Mouse (Mus musculus) heart, embryonic 14.5 days (tissue): ENCODE results near the gene Sik3. TPM values are rescaled to one million over a fixed set of nuclear protein-coding genes. Genes with fewer than 3 reads are reported as not detected.

Experiments used
- ATAC-seq: fragments of 200-750 bp; cut with Nextera tagmentation; 2 replicates; pipeline ENCODE4 v1.8.0; 2017; ENCODE audit warnings: low read depth, moderate TSS enrichment; ENCODE audit not compliant: insufficient number of reproducible peaks, insufficient read depth, low FRiP score
- H3K27ac ChIP-seq, 2 experiments: fragments of 200-500 bp in 1 of 2; fragments of 300-500 bp in 1 of 2; sonication (generic) in 1 of 2; replicated peaks in 1 of 2; 2 replicates each; pipeline ENCODE4 v1.5.1; 2012 to 2014; ENCODE audit warnings: low read depth in 2 of 2, low read length in 2 of 2, control low read depth in 1 of 2, mild to moderate bottlenecking in 1 of 2, mixed read lengths in 1 of 2; ENCODE audit not compliant: control insufficient read depth in 1 of 2, insufficient read depth in 1 of 2
- H3K27me3 ChIP-seq: fragments of 300-500 bp; sonication (generic); 2 replicates; pipeline ENCODE4 v1.6.1; 2014; ENCODE audit warnings: mild to moderate bottlenecking, low read length, control low read depth; ENCODE audit not compliant: control insufficient read depth, insufficient read depth
- H3K36me3 ChIP-seq: fragments of 300-500 bp; sonication (generic); 2 replicates; pipeline ENCODE4 v1.6.1; 2014; ENCODE audit warnings: mild to moderate bottlenecking, control low read depth, low read length, mixed read lengths; ENCODE audit not compliant: control insufficient read depth, insufficient read depth
- H3K4me1 ChIP-seq, 2 experiments: fragments of 200-500 bp in 1 of 2; fragments of 300-500 bp in 1 of 2; sonication (generic) in 1 of 2; 2 replicates each; pipeline ENCODE4 v1.6.1; 2012 to 2014; ENCODE audit warnings: low read length in 2 of 2, control low read depth in 1 of 2, mixed read lengths in 1 of 2; ENCODE audit not compliant: control insufficient read depth in 2 of 2, insufficient read depth in 2 of 2
- H3K4me2 ChIP-seq: fragments of 300-500 bp; sonication (generic); 2 replicates; pipeline ENCODE4 v1.6.1; 2014; ENCODE audit warnings: mild to moderate bottlenecking, low read length
- H3K4me3 ChIP-seq, 2 experiments: fragments of 200-500 bp in 1 of 2; fragments of 300-500 bp in 1 of 2; sonication (generic) in 1 of 2; 2 replicates each; pipeline ENCODE4 v1.5.1; 2012 to 2014; ENCODE audit warnings: low read length in 2 of 2, mild to moderate bottlenecking in 2 of 2, control low read depth in 1 of 2, low read depth in 1 of 2, moderate library complexity in 1 of 2; ENCODE audit not compliant: control insufficient read depth in 1 of 2, insufficient read depth in 1 of 2
- H3K9ac ChIP-seq: fragments of 300-500 bp; sonication (generic); 2 replicates; pipeline ENCODE4 v1.6.1; 2014; ENCODE audit warnings: mild to moderate bottlenecking, low read length
- H3K9me3 ChIP-seq: fragments of 300-500 bp; sonication (generic); 2 replicates; pipeline ENCODE4 v1.6.1; 2016; ENCODE audit warnings: low read length, control low read depth; ENCODE audit not compliant: control insufficient read depth
- WGBS: fragments of 180-500 bp; shearing (Covaris S2); extraction: QIAGEN DNeasy Blood & Tissue Kit; methylation state at CpG from one replicate; pipeline ENCODE4 v1.1.7; 2014; 5-methylcytosine and 5-hydroxymethylcytosine counted together
- polyA plus RNA-seq: library from polyadenylated mRNA; unstranded; fragments of >200 nt; fragmentation: Nextera tagmentation; extraction: Ambion mirVana; gene quantifications from 2 replicates; pipeline ENCODE4 v1.2.1, GENCODE M21; 2014

Sik3 gene
- polyA plus RNA-seq, 1 experiment from 2014 or later = 14.1 TPM

DNA sequence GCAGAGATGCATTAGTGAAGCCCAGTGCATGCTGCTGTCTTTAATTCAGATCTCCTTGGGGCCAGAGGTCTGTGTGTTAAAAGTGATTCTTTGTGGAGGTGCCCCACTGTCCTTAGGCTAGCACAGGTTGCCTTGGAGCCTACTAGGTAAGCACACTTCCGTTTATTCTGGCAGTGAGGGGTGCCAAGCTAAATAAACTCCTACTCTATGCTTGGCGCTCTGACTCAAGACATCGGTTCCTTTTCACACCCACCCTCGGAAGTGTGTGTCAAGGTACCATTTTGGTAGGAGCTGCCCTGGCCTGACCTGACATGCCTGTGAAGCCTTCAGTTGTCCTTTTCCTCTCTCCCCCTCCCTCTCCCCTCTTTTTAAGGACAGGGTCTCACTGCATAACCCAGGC lies 201.7 kb downstream of the Sik3 start:
- Histone ChIP-seq H3K9me3 (no peaks in the 10 kb centered on the region), H3K9ac (no peak overlapping the region), H3K27me3 (no peaks in the 10 kb centered on the region), H3K27ac (no peak overlapping the region), H3K4me3 (no peak overlapping the region), H3K4me1 (peaks cover 0 to 18% of the 10 kb centered on the region in 2 experiments; a peak in 3 of 4 replicates), H3K36me3 (peaks cover 59% of the 10 kb centered on the region), H3K4me2 (no peak overlapping the region)
- 76% methylated on average over 4 of the region's 4 CpGs for WGBS
- no peak for ATAC-seq

DNA sequence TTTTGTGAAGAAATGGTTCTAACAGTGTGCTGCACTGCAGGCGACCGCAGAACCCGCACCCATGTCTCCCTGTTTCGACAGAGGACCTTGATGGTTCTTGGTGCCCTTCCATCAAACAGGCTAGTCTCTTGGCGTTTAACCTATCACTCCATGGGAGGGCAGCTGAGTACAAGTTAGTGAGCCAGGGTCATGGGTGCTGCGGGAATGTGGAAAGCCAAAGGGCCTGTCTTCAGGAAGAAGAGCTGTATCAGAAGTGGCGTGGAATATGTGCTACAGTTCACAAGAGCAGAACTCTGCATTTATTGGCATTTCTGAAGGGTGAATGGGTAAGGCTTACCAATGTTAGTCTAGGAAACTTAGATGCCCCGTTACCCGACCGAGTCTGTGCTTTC lies 202.3 kb downstream of the Sik3 start:
- 78% methylated on average over 10 of the region's 10 CpGs for WGBS
- H3K4me3 ChIP-seq = no peak overlapping the region
- no peak overlapping the region for H3K9ac ChIP-seq
- H3K4me1 ChIP-seq = peaks cover 0 to 18% of the 10 kb centered on the region in 2 experiments; a peak in 3 of 4 replicates
- no peak overlapping the region for H3K4me2 ChIP-seq
- H3K9me3 ChIP-seq = no peaks in the 10 kb centered on the region
- no peak overlapping the region for H3K27ac ChIP-seq
- no peak for ATAC-seq
- H3K27me3 ChIP-seq = no peaks in the 10 kb centered on the region
- peaks cover 61% of the 10 kb centered on the region for H3K36me3 ChIP-seq

DNA sequence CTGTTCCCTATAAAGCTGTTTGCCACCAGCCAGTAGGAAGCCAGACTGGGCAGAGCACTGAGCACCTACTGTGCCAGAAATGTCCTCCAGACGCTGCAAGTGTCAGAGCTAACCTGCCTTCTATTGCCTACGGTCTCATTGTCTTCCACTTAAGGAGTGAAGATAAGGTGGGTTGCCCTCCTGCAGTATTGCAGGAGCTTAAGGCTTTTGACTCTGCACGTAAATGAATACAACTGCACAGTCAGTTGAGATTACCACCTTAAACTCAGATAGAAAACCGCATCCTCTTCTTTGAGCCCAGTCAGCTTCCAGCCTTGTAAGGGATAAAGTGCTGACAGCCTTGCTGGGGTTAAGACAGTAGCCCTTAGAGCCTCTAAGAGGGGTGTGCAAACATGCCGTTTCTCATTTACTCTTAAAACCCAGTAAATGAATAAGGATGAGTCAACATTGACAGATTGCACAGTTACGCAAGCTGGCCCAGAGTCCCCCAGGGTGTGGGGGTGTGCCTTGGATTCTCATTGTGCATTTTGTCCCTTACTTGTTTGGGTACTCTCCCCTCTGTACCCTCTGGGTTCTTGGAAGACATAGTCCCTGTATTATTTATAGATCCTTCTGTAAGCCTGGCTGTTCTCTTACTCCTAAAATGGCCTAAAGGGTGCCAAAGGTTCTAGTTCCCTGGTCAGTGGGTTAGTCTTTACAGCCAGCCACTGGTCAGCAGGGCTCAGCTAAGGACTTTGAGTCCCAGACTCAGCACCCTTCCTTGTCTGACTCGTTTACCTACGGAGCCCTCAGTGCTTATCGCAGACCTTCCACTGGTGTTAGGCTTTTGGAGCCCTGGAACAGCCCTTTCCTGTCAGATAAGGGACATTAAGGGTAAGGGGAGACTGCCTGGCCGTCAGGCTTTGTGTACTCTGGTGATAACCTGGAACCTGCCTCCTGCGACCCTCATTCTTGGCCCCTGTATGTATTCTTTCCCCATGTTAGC lies 203.0 kb downstream of the Sik3 start:
- Histone ChIP-seq H3K4me2 (no peak overlapping the region), H3K4me1 (peaks cover 0 to 18% of the 10 kb centered on the region in 2 experiments; a peak in 3 of 4 replicates), H3K9me3 (no peaks in the 10 kb centered on the region), H3K4me3 (no peak overlapping the region), H3K27me3 (no peaks in the 10 kb centered on the region), H3K9ac (no peak overlapping the region), H3K36me3 (peaks cover 61% of the 10 kb centered on the region), H3K27ac (no peak overlapping the region)
- ATAC-seq = no peak
- WGBS = 26% methylated on average over 11 of the region's 11 CpGs

DNA sequence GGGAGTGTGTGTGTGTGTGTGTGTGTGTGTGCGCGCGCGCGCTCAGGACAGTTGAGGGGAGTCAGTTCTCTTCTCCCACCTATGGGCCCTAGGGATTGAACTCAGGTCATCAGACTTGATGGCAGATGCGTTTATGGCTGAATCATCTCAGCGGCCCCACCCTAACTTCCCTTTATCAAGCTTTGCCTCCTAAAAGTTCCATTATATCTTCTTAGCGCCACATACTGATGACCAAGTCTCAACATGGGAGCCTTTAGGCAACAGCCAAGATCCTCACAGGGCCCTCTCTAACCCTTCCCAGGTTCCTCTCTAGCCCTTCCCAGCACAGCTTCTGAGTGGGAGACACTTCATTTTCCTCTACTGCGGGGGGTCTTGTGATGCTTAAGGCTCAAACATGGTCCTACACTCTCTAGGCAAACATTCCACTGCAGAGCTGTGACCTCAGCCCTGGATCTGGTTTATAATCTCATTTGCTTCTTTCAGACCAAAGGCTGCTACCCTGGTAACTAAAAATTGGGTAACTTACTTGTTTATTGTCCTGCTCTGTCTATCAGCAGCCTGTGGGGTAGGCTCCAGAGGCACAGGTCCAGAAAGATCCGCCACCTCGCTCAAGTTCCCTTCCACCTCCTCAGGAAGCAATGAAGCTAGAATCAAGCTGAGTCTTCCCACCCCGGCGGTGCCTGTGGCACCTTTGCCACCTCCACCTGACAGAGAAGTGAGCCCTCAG lies 204.3 kb downstream of the Sik3 start:
- Histone ChIP-seq H3K27ac (no peak overlapping the region), H3K4me3 (no peak overlapping the region), H3K36me3 (peaks cover 61% of the 10 kb centered on the region), H3K4me1 (peaks cover 0 to 18% of the 10 kb centered on the region in 2 experiments; a peak in 3 of 4 replicates), H3K4me2 (no peak overlapping the region), H3K9me3 (no peaks in the 10 kb centered on the region), H3K9ac (no peak overlapping the region), H3K27me3 (no peaks in the 10 kb centered on the region)
- ATAC-seq = no peak
- 84% methylated on average over 13 of the region's 13 CpGs for WGBS

DNA sequence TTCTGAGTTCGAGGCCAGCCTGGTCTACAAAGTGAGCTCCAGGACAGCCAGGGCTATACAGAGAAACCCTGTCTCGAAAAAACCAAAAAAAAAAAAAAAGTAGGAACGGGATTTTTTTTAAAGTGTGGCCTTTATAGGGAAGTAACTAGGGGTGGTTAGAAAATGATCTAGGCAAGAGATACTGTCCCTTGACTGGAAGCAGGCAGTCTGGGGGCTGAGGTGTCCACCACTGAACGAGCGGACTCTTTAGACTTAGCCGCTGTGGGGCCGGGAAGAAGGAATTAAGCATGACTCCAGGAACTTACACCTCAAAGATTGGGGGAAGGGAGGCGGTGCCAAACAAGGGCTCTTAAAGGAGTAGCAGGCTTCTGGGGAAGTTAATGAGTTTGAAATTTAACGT lies 205.6 kb downstream of the Sik3 start:
- H3K9ac ChIP-seq = no peak overlapping the region
- 72% methylated on average over 8 of the region's 9 CpGs for WGBS
- H3K4me2 ChIP-seq = no peak overlapping the region
- no peaks in the 10 kb centered on the region for H3K27me3 ChIP-seq
- H3K4me3 ChIP-seq = no peak overlapping the region
- ATAC-seq = no peak
- peaks cover 0 to 18% of the 10 kb centered on the region in 2 experiments; a peak in 3 of 4 replicates for H3K4me1 ChIP-seq
- no peaks in the 10 kb centered on the region for H3K9me3 ChIP-seq
- H3K36me3 ChIP-seq = peaks cover 63% of the 10 kb centered on the region
- H3K27ac ChIP-seq = no peak overlapping the region

DNA sequence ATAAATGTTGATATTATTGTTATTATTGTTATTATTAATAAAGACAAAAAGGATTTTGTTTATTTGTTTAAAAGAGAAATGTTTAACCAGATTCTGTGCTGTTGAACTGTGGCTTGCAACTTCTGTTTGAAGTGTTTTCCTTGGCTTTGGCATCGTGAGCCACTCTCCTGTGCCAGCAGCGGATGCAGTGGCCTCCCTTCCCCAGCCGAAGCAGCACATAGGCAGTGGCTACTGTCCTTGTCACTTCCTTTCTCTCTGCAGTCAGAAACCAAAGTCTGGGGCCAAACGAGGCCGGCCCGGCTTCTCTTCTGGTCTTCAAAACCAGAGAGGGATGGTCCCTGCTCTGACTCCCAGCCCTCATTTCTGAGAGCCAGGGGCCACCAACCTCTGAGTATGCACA lies 210.5 kb downstream of the Sik3 start:
- H3K9ac ChIP-seq = no peak overlapping the region
- H3K4me3 ChIP-seq = no peak overlapping the region
- ATAC-seq = no peak
- 81% methylated on average over 6 of the region's 6 CpGs for WGBS
- H3K4me1 ChIP-seq = no peaks in the 10 kb centered on the region
- H3K27ac ChIP-seq = no peak overlapping the region
- H3K27me3 ChIP-seq = no peaks in the 10 kb centered on the region
- no peak overlapping the region for H3K4me2 ChIP-seq
- peaks cover 50% of the 10 kb centered on the region for H3K36me3 ChIP-seq
- H3K9me3 ChIP-seq = no peaks in the 10 kb centered on the region

DNA sequence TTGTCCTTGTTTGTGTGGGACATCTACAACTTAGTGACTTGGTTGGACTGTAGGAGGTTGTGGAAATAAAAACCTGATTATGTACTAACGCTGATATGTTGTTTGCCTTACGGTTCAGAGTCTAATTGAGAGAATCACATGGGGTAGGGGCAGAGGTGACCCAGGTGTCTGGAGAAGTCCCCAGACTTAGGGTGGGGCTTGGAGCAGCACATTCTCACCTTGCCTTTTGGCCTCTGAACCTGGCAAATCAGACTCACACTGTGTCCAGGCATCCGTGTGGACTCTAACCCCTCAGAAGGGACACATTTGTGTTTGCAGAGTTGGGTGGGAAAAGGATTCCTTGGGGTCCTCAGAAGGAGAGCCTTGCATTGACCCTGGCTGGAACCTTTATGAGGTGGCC lies 211.5 kb downstream of the Sik3 start:
- H3K4me3 ChIP-seq = no peak overlapping the region
- H3K9ac ChIP-seq = no peak overlapping the region
- no peaks in the 10 kb centered on the region for H3K9me3 ChIP-seq
- WGBS = 81% methylated on average over 3 of the region's 3 CpGs
- peaks cover 46% of the 10 kb centered on the region for H3K36me3 ChIP-seq
- no peaks in the 10 kb centered on the region for H3K27me3 ChIP-seq
- H3K27ac ChIP-seq = no peak overlapping the region
- H3K4me1 ChIP-seq = no peaks in the 10 kb centered on the region
- H3K4me2 ChIP-seq = no peak overlapping the region
- no peak for ATAC-seq
